Mouse (Mus musculus) neural tube, embryonic 15.5 days (tissue): ENCODE measurements around the gene Gm17689. TPM values are rescaled to one million over a fixed set of nuclear protein-coding genes. Genes with fewer than 3 reads are reported as not detected.

Source experiments
- ATAC-seq: fragments of 200-750 bp; cut with Nextera tagmentation; 2 replicates; pipeline ENCODE4 v1.8.0; 2017; ENCODE audit warnings: mild to moderate bottlenecking, moderate TSS enrichment, moderate library complexity; ENCODE audit not compliant: low FRiP score
- H3K27ac ChIP-seq: fragments of 300-500 bp; sonication (generic); replicated peaks from 2 replicates; pipeline ENCODE4 v1.5.1; 2015; ENCODE audit warnings: mild to moderate bottlenecking, inconsistent platforms
- H3K27me3 ChIP-seq: fragments of 300-500 bp; sonication (generic); replicated peaks from 2 replicates; pipeline ENCODE4 v1.6.1; 2015; ENCODE audit warnings: inconsistent platforms
- H3K36me3 ChIP-seq: fragments of 300-500 bp; sonication (generic); 2 replicates; pipeline ENCODE4 v1.6.1; 2015; ENCODE audit warnings: inconsistent platforms
- H3K4me1 ChIP-seq: fragments of 300-500 bp; sonication (generic); 2 replicates; pipeline ENCODE4 v1.6.1; 2015; ENCODE audit warnings: inconsistent platforms
- H3K4me2 ChIP-seq: fragments of 300-500 bp; sonication (generic); 2 replicates; pipeline ENCODE4 v1.6.1; 2015; ENCODE audit warnings: inconsistent platforms, mild to moderate bottlenecking, moderate library complexity
- H3K4me3 ChIP-seq: fragments of 300-500 bp; sonication (generic); replicated peaks from 2 replicates; pipeline ENCODE4 v1.5.1; 2015; ENCODE audit warnings: mild to moderate bottlenecking, inconsistent platforms
- H3K9ac ChIP-seq: fragments of 300-500 bp; sonication (generic); replicated peaks from 2 replicates; pipeline ENCODE4 v1.6.1; 2015; ENCODE audit warnings: mild to moderate bottlenecking, inconsistent platforms
- H3K9me3 ChIP-seq: fragments of 300-500 bp; sonication (generic); replicated peaks from 2 replicates; pipeline ENCODE4 v1.6.1; 2016; ENCODE audit warnings: inconsistent platforms
- WGBS: fragments of 180-500 bp; shearing (Covaris S2); methylation state at CpG from one replicate; pipeline ENCODE4 v1.1.7; 2015; ENCODE audit warnings: mixed read lengths; 5-methylcytosine and 5-hydroxymethylcytosine counted together
- polyA plus RNA-seq: library from polyadenylated mRNA; unstranded; fragments of >200 nt; fragmentation: Nextera tagmentation; extraction: Ambion mirVana; gene quantifications from 2 replicates; pipeline ENCODE4 v1.2.1, GENCODE M21; 2015

Gene Gm17689
- not detected in 2 replicates for polyA plus RNA-seq

- 74% methylated on average over 1 of the region's 1 CpGs for WGBS
- no peaks in the 10 kb centered on the region for H3K4me1 ChIP-seq
- ATAC-seq: no peak
- H3K4me3 ChIP-seq: no peak within 1 kb of the TSS
- no peak within 1 kb of the TSS for H3K9ac ChIP-seq
- H3K4me2 ChIP-seq: no peak within 1 kb of the TSS
- H3K27ac ChIP-seq: no peak within 1 kb of the TSS
- no peaks in the 10 kb centered on the region for H3K27me3 ChIP-seq
- H3K9me3 ChIP-seq: peaks cover 12% of the 10 kb centered on the region
- H3K36me3 ChIP-seq: no peaks in the 10 kb centered on the region
Observed at GRCm38 (mm10) chr9:36582535-36582934, at the start of gene Gm17689. Gene Gm17689 (minus strand): TSS chr9:36582635.

GRCm38 (mm10) chr9:36541863-36542262 lies 40.6 kb downstream of the Gm17689 start, which contains the start of gene Gm5615:
Gene Gm5615 (minus strand): TSS chr9:36541963.
- Histone ChIP-seq H3K36me3 (no peaks in the 10 kb centered on the region), H3K9me3 (0 out of 2 replicates have a peak, but pooled peaks cover 5% of the 10 kb centered on the region), H3K9ac (no peak within 1 kb of the TSS), H3K4me1 (no peaks in the 10 kb centered on the region), H3K4me2 (no peak within 1 kb of the TSS), H3K4me3 (no peak within 1 kb of the TSS), H3K27me3 (no peaks in the 10 kb centered on the region), H3K27ac (no peak within 1 kb of the TSS)
- no peak for ATAC-seq
- WGBS: 95% methylated on average over 2 of the region's 2 CpGs

Other genes with a start within 250 kb of the Gm17689 start
- gene Gm7257, start 150.8 kb downstream of the Gm17689 start, polyA plus RNA-seq: not detected in 2 replicates
- not detected in 2 replicates for gene Gm9513, start 107.0 kb downstream of the Gm17689 start, polyA plus RNA-seq
- not detected in 2 replicates for gene Gm5615, start 40.7 kb downstream of the Gm17689 start, polyA plus RNA-seq
- gene A630095E13Rik, start 60.7 kb upstream of the Gm17689 start, polyA plus RNA-seq: not detected in 2 replicates
- gene Acrv1, start 110.6 kb upstream of the Gm17689 start, polyA plus RNA-seq: not detected in 2 replicates
- 6.2 and 13.9 TPM in 2 replicates for gene Chek1, start 144.4 kb upstream of the Gm17689 start, polyA plus RNA-seq
- gene Stt3a, start 185.0 kb upstream of the Gm17689 start, polyA plus RNA-seq: 93.0 and 143 TPM in 2 replicates
- gene Ei24, start 214.8 kb upstream of the Gm17689 start, polyA plus RNA-seq: 118 and 120 TPM in 2 replicates
- gene Fez1, start 239.2 kb upstream of the Gm17689 start, polyA plus RNA-seq: 491 and 612 TPM in 2 replicates